Mouse (Mus musculus) right cerebral cortex, postnatal 25 days (tissue): ENCODE data around the gene Traip.
"Not testable (repeated sequence)": the region's sequence is repeated elsewhere in the genome, so short reads cannot be mapped to it uniquely, and the experiment has no call there.

Experiments used
- DNase-seq: peaks from one replicate; pipeline ENCODE4 v3.0.0; 2022

The Traip gene

GRCm38 (mm10) chr9:108003531-108003890 is 53.6 kb downstream of the Traip start:
- DNase-seq: no peak

- no peak for DNase-seq
These were observed 58.1 kb downstream of the Traip start for GRCm38 (mm10) chr9:108008041-108008440.

GRCm38 (mm10) chr9:108010385-108010784 is 60.4 kb downstream of the Traip start:
- DNase-seq: no peak

GRCm38 (mm10) chr9:108013577-108013976 is 63.6 kb downstream of the Traip start:
- DNase-seq: not testable (repeated sequence)

DNA sequence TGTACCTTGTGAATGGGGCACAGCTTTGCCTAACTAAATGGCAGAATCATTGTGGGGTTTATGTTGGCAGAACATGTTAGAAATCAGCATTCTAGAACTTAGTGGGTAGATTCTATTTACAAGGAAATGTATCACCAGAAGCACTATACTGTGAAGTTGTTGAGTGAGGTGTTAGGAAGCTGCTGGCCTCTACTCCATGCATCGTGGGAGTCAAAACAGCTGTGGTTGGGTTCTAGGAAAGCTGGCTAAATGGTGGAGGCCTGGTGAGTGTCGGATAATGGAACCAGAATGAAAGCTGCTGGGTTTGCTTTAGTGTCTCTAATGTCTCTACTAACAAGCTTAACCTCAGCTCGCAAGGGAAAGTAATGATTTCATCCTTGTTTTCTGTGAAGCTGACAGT is 67.2 kb downstream of the Traip start:
- no peak for DNase-seq

DNA sequence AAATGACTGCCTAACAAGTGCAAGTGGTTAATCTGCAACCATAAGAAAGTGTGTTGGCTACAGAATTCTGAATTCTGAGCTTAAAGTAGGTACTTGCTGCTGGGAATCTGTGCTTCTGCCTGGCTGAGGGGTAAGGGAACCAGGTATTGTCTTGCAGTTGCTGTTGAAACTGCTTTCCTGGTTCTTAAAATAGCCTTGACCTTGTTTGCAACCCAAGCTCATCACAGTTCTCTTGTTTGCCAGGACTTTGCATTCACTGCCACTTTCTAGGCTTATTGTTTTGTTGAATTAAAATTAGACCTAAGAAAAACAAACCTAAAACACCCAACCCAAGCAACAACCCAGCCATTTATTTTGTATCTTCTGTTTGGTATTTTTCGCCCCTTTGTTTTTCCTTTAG is 70.8 kb downstream of the Traip start:
- DNase-seq: no peak
